Mouse (Mus musculus) T-helper 2 cell (primary cell): Measurements from ENCODE around the gene Tgtp2.
"Not testable (repeated sequence)": the region's sequence is repeated elsewhere in the genome, so short reads cannot be mapped to it uniquely, and the experiment has no call there.

Experiments used
- in situ Hi-C: fragments of 300-600 bp; cut with MboI, MseI; formaldehyde crosslinking; loops from one replicate; pipeline ENCODE4 v1.15.1; 2025; ENCODE audit warnings: high pct_unique_total_duplicates

The Tgtp2 gene

GRCm38 (mm10) chr11:49063713-49064469, at the start of gene Tgtp2:
Gene Tgtp2, minus strand, starts transcription at chr11:49064206.
- in situ Hi-C loops, result not testable (repeated sequence)

GRCm38 (mm10) chr11:49112624-49113219, 48.7 kb upstream of the Tgtp2 start:
- in situ Hi-C loops, result no loop called here

GRCm38 (mm10) chr11:49111000-49111399, 47.0 kb upstream of the Tgtp2 start:
- in situ Hi-C loops, result no loop called here

- in situ Hi-C loops, result loop anchor here (10.0 kb wide), 1 partner anchor 1326 kb away; the partner anchor contains the start of gene Rufy1
These were observed 44.8 kb upstream of the Tgtp2 start for GRCm38 (mm10) chr11:49108833-49109232.

- in situ Hi-C loops, result loop anchor here (10.0 kb wide), 1 partner anchor 1327 kb away; the partner anchor contains the start of gene Rufy1
These were observed 43.9 kb upstream of the Tgtp2 start for GRCm38 (mm10) chr11:49107650-49108537.

- in situ Hi-C loops, result loop anchor here (10.0 kb wide), 1 partner anchor 1329 kb away; the partner anchor contains the start of gene Rufy1
These were observed 41.7 kb upstream of the Tgtp2 start for GRCm38 (mm10) chr11:49105752-49106151.

- in situ Hi-C loops, result loop anchor here (10.0 kb wide), 1 partner anchor 1332 kb away; the partner anchor contains the start of gene Rufy1
These were observed 39.2 kb upstream of the Tgtp2 start for GRCm38 (mm10) chr11:49103047-49103693.

- in situ Hi-C loops, result loop anchor here (10.0 kb wide), 1 partner anchor 1333 kb away; the partner anchor contains the start of gene Rufy1
These were observed 37.5 kb upstream of the Tgtp2 start for GRCm38 (mm10) chr11:49101500-49101899.

- in situ Hi-C loops, result loop anchor here (10.0 kb wide), 1 partner anchor 1334 kb away; the partner anchor contains the start of gene Rufy1
These were observed 36.4 kb upstream of the Tgtp2 start for GRCm38 (mm10) chr11:49100409-49100808.

GRCm38 (mm10) chr11:49095367-49095766, 31.4 kb upstream of the Tgtp2 start:
- in situ Hi-C loops, result loop anchor here (5.0 to 25.0 kb wide), 3 partner anchors 223 to 1842 kb away; partner anchors contain the start of genes 4933414I15Rik, Irgm1 and Zfp354b

- in situ Hi-C loops, result loop anchor here (25.0 kb wide), 1 partner anchor 1843 kb away; the partner anchor contains the start of genes 4933414I15Rik and Zfp354b
These were observed 30.1 kb upstream of the Tgtp2 start for GRCm38 (mm10) chr11:49093861-49094660.

- in situ Hi-C loops, result loop anchor here (25.0 kb wide), 1 partner anchor 1845 kb away; the partner anchor contains the start of genes 4933414I15Rik and Zfp354b
These were observed 28.8 kb upstream of the Tgtp2 start for GRCm38 (mm10) chr11:49092786-49093185.

- in situ Hi-C loops, result loop anchor here (25.0 kb wide), 1 partner anchor 1845 kb away; the partner anchor contains the start of genes 4933414I15Rik and Zfp354b
These were observed 28.1 kb upstream of the Tgtp2 start for GRCm38 (mm10) chr11:49092053-49092586.

- in situ Hi-C loops, result loop anchor here (25.0 kb wide), 1 partner anchor 1846 kb away; the partner anchor contains the start of genes 4933414I15Rik and Zfp354b
These were observed 27.2 kb upstream of the Tgtp2 start for GRCm38 (mm10) chr11:49091171-49091570.

- in situ Hi-C loops, result loop anchor here (25.0 kb wide), 1 partner anchor 1847 kb away; the partner anchor contains the start of genes 4933414I15Rik and Zfp354b
These were observed 26.5 kb upstream of the Tgtp2 start for GRCm38 (mm10) chr11:49090551-49090950.

- in situ Hi-C loops, result loop anchor here (10.0 to 25.0 kb wide), 2 partner anchors 105 to 1847 kb away; partner anchors contain the start of genes 4933414I15Rik and Zfp354b
These were observed 25.9 kb upstream of the Tgtp2 start for GRCm38 (mm10) chr11:49089735-49090507.

- in situ Hi-C loops, result loop anchor here (10.0 to 25.0 kb wide), 2 partner anchors 104 to 1848 kb away; partner anchors contain the start of genes 4933414I15Rik and Zfp354b
These were observed 25.1 kb upstream of the Tgtp2 start for GRCm38 (mm10) chr11:49088990-49089652.
